Mouse (Mus musculus): ENCODE measurements around the gene Tmem209. TPM values are rescaled to one million over a fixed set of nuclear protein-coding genes. Genes with fewer than 3 reads are reported as not detected.
A peak's percentile ranks its signal among the peaks of the same experiment; 100 is the strongest.

Tmem209 gene
- total RNA-seq, 2 experiments from 2014 or later = 17.7 to 19.7 TPM

DNA sequence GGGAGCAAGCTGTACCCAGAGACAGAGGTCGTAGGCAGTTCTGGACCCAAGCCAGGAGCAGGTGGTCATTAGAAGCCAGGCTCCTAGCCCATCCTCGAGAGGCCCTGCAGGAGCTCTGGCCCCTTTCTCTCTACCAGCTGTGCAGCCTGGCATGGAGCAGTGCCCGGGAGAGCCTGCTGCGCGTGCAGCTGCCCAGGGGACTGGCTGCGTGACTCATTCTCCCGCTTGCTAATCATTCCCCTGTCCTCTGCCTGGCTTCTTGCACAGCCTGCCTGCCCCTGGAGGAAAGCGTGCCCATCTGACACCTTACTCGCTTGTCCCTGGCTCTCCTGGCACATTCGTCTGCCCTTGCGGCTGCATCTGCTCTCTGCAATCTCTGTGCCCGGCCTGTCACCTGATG is 40.2 kb downstream of the Tmem209 start:
- DNase-seq = peak; percentile 91

DNA sequence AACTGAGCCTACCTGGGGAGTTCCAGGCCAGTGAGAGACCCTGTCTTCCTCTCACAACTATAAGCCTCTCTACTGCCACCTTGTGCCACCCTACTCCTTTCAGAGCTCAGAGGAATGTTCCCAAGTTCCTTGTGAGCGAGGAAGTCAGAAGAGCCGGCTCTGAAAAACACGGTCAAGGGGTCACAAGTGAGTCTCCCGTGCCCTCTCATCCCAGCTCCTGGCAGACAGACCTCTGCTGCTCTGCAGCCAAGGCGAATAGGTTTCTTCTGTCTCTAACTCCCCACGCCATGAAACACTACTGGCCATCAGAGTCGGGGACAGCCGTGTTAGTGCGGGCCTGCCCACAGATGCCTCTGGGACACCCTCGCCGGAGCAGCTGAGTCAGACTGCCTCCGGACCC is 40.9 kb downstream of the Tmem209 start:
- intact Hi-C loops (cut with DNase I) = no loop called here
- DNase-seq = peak; percentile 64

More for the DNA sequence above, 40.2 kb downstream of the Tmem209 start:
- intact Hi-C loops (cut with DNase I) = no loop called here

DNA sequence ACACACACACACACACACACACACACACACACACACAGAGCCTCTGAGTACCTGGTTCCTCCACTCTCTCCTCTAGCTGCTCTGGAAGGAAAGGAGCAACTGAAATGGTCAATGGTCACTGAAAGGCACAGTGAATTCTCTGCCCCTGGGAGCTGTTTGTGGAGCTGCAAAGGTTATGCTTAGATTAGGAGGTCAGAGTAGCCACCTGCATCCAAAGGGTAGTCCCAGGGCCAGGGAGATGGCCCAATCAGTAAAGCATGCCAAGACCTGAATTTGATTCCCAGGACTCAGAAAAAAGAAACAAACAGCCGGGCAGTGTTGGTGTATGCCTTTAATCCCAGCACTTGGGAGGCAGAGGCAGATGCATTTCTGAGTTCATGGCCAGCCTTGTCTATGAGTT is 41.5 kb downstream of the Tmem209 start:
- intact Hi-C loops (cut with DNase I) = no loop called here
- no peak for DNase-seq

DNA sequence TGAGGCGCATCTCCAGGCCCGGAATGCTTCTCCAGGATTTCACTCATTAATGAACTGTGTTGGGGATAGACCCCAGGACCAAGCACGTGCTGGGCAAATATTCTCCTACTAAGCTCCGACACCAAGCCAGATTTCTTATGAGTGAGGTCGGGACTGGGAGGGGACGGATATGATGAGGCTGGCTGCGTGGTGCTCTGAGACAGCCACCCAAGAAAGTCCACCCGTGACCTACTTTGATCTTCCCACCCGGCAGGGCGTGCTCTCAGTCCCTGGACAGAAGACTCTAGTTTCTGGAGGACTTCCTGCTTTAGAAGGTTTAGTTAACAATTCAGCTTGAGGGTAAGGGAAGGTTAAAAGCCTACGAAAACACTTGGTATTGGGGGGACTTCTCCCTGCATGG is 44.0 kb downstream of the Tmem209 start:
- intact Hi-C loops (cut with DNase I) = no loop called here
- DNase-seq = no peak

DNA sequence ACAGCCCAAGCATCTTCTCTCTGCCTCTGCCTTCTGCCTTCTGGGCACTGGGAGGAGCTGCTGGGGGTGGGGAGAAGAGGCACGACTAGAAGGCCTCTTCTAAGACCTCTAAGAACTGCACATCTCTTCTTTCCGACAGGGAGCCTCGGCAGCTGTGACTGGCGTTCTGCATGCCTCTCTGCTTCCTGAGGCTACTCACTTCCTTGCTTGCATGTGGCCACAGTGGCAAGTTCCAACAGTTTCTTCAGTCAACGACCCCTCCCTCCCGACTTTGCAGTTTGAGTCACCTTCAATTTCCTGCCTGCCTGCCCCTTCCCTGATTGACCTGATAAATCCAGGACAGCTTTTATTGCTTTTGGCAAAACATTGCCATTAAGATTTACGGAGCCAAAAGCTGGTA is 46.8 kb downstream of the Tmem209 start:
- DNase-seq = no peak
- intact Hi-C loops (cut with DNase I) = loop anchor here (5.0 kb wide), 1 partner anchor 61 kb away; the partner anchor contains the start of gene Klhdc10

DNA sequence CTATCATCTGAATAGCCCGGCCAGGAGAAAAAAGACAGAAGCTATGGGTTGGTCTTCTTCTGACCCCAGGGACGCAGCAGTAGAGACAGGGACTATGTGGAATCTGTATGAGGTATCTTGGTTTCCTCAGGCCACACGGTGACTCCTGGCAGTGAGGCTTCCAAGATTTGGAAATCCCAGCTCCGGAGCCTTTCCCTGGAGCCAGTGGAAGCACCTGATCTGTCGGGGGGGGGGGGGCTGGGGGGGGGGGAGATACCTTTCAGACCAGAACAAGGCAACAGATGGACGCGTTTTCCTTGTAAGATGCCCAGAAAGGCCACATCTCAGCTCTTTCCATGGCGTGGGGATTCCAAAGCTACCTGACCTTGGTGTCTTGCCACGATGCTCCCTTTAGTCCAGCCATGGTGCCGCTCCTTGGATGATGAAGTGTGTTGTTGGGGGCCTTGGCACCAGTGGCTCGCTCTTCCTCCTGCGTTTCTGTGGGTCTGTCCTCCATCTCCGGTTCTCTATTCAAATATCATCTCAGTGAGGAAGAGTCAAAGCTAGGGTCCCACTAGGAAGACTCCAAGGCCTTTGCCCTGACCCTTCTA is 47.7 kb downstream of the Tmem209 start:
- intact Hi-C loops (cut with DNase I) = loop anchor here (5.0 kb wide), 1 partner anchor 60 kb away; the partner anchor contains the start of gene Klhdc10
- DNase-seq = no peak

DNA sequence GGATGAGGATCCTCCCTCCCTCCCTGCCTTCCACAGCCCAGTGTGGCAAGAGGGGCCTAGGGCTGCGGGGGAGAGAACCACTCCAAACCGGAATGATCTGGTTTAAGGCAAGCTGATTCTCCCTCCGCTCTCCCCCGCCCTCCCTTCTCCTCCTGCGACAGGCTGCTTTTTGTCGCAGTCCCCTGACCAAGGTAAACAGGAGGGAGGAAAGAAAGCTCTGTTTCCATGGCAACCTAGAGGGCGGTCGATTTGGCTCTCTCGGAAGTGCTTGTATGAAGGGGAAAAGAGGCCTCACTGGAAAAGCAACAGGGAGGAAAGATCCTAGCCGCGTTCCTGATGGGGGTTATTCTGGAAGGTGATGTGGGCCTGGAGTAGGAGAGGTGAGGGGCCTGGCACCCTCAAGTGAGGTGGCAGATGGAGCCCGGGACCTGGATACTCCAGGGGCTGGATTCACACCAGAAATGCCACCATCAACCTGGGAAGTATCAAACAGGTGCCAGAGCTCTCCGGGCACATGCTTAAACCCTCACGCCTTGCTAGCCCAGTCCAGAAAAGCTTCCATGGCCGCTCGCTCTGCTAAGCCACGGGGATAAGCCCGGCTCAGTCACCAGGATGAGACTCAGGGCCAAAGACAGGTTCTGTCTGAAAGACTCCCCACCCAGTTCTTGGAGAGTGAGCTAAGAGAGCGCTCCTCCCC is 48.7 kb downstream of the Tmem209 start:
- intact Hi-C loops (cut with DNase I) = loop anchor here (5.0 kb wide), 1 partner anchor 59 kb away; the partner anchor contains the start of gene Klhdc10
- DNase-seq = peak; percentile 88

DNA sequence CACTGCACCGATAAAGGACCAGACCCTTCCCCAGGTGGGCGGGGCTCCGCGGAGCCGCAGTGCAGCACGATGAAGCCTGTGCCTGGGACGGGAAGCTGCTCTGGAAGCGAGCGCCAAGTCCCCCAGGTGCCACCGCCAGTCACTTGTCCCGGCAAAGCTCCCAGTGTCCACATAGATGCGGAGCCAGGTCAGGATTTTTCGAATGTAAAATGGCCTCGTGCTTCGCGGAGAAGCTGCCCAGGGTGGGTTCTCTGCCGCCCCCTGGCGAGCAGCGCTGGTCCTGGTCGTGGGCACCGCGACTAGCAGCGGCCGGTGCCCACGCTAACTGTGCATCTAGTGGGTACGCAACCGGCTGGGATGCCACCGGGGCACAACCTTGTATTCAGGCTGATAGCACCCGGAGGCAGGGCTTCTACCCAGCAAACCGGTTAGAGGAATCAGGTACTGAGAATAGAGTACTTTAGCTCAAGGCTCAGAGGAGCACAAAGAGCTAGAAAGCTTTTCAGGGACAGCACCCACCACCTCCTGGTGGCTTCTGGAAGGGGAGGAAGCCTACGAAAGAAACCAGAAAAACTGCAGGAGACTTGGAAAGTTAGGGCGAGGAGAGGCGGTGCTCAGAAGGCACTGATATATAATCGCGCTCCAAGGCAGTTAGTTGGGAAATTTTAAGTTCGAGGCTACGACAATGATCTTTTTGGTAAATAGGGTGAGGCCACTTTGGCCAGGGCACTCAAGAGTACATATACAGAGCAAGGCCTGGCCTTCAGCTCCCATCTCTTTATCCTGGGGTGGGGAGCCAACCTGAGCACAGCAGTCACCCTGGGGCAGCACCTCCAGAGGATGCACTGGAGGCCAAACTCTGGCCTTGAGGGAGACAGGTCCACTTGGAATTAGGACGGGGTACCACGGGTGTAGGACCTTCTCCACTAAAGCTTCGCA is 49.5 kb downstream of the Tmem209 start:
- intact Hi-C loops (cut with DNase I) = loop anchor here (5.0 kb wide), 1 partner anchor 58 kb away; the partner anchor contains the start of gene Klhdc10
- DNase-seq = peak; percentile 87

DNA sequence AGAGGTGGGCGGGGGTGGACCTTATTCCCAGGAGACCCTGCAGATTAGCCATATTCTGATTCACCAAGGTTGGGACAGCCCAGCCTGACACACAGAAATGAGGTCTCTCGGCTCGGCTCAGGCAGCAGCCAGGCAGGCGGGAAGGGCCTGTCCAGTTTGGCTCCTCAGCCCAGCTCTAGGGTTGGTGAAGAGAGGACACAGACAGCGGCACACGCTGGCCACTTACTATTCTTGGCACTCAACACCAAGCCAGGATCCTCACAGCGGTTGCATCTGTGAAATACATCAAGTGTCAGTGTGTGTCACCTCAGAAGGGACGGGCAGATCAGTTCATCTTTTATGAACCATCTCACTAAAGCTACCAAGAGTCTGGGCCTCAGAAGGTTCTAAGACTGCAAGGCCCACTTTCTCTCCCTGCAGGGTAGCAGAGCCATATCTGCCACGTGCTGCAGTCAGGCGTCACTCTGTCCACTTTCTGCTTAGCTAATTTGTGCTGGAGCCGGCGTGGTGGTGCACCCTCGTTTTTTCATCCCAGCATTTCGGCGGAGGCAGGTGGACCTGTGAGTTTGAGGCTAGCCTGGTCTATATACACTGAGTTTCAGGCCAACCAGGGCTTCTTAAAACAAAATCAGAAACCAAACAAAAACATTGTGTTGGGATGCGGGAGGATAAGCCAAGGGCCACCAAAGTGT is 50.4 kb downstream of the Tmem209 start:
- intact Hi-C loops (cut with DNase I) = no loop called here

DNA sequence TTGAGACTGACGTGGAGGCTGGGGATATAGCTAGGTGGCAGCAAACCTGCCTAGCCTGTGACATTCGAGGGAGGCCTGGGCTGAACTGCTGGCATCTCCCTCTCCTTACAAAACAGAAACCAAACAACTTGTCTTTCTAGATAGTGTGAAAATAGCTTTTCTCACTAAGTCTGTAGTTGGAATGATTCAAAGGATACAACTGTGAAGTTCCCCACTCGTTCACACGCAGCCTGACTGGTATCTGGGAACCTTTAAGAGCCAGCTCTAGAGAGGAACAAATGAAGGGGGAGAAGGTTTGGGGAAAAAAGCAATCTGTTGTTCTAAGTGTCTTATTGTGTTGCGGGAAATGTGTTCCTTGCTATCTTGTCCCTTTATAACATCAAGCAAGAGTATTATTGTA is 51.0 kb downstream of the Tmem209 start:
- DNase-seq = no peak
- intact Hi-C loops (cut with DNase I) = no loop called here

More for the DNA sequence above, 50.4 kb downstream of the Tmem209 start:
- peak; percentile 51 for DNase-seq

DNA sequence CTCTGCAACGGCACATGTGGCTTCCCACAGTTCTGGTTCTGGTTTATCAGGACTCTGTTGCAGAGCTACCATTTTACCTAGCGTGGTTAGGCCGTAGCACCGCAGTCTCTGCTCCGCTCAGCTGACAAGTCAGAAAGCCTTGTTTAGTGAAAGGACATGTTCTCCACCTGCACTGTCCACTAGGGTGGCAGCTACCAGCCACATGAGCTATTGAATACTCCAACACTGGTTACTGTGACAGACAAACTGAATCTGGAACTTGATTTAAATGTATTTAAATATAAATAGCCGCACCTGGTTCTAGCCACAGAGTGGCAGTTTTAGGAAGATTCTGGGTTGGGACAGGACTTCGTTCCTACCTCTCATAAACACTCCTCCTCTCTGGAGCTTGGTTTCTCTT is 52.6 kb downstream of the Tmem209 start:
- intact Hi-C loops (cut with DNase I) = no loop called here
- no peak for DNase-seq

DNA sequence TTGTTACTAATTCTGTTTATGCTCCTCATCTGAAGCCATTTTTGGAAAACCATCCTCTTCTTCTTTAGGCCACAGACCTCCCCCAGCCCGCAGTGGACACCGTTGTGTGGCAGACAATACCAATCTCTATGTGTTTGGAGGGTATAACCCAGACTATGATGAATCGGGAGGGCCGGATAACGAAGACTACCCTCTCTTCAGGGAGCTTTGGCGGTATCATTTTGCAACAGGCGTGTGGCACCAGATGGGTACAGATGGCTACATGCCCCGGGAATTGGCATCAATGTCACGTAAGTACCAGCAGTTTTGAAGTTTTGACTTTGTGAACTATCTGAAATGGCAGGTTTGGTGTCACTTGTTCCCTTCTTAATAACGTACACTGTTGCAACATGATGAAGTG is 70.0 kb downstream of the Tmem209 start:
- intact Hi-C loops (cut with DNase I) = no loop called here
- DNase-seq = no peak

DNA sequence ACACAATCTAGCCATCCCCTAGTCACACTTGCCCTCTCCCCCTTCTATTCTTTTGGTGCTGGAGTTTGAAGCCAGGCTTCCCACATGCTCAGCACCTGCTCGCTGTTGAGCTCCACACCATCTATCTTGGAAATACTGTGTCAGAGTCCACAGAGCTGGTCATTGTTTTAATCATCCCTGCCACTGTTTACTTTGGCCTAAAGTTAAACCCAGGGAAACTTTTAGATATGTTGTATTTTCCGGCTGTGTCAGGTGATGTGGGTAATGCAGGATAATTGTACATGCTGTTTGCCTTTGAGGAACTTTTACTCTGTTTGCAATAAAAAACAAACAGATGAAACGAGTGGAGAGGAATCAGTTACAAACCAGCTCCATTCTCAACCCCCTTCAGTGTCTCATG is 72.5 kb downstream of the Tmem209 start:
- DNase-seq = no peak
- intact Hi-C loops (cut with DNase I) = no loop called here

DNA sequence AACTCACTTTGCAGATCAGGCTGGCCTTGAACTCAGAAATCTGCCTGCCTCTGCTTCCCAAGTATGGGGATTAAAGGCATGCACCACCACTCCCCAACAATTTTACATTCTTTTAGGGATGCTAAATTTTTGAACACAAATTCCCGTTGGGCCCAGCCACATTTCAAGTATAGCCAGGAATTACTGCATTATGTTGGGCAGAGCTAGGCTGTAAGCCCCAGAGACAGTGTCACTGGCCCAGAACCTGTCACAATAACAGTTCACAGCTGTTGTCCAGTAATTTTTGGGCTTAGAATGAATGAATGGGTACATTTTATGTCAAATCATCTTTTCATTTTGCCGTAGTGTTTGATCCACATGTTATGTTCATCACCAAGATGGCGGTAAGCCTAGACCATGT is 73.1 kb downstream of the Tmem209 start:
- DNase-seq = no peak
- intact Hi-C loops (cut with DNase I) = no loop called here

DNA sequence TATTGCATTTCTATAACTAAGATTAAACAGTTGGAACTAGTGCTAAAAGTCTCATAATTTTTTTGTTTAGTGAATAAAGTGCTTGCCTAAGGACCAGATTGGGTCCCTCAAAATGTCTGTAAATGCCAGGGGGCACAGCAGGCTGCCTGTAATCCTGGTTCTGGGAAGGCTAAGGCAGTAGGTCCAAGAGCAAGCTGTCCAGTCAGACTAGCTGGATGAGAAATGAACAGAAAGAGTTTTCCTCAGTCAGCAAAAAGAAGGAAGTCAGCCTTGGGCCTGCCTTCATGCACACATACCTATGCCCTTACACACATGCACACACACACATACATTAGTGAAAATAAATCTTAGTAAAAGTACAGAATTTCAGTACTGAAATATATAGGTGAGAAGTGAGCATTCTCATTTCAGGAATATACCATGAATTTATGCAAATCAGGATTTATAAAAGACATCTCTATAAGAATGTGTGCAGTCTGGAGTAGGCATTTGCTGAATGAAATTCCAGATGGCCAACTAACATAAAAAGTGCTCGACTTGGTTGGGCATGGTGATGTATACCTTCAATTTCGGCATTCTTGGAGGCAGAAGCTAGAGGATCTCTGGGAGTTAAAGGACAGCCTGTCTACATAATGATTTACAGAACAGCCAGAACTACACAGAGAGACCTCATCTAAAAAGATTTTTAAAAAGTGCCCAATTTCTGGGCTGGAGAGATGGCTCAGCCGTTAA is 77.0 kb downstream of the Tmem209 start:
- no peak for DNase-seq
- intact Hi-C loops (cut with DNase I) = no loop called here

Other genes starting within 250 kb of the Tmem209 start
- 10 to 100 TPM; 80.7 to 86.4 TPM for gene Ube2h, start 205.2 kb downstream of the Tmem209 start, total RNA-seq (2021)
- gene Zc3hc1, start 118.8 kb downstream of the Tmem209 start, total RNA-seq (2021) = 10 to 100 TPM; 38.1 to 39.7 TPM
- 100 to 1,000 TPM; 154 to 156 TPM for gene Klhdc10, start 107.9 kb downstream of the Tmem209 start, total RNA-seq (2021)
- gene Ssmem1, start 66 bp upstream of the Tmem209 start, total RNA-seq (2021) = 1 to 10 TPM in 1 of 2 experiments, under 1 TPM in 1; 0.56 to 1.2 TPM
- 1 to 10 TPM; 4.2 to 4.7 TPM for gene Cpa2, start 31.8 kb upstream of the Tmem209 start, total RNA-seq (2021)
- under 1 TPM in 1 of 2 experiments, not detected in 1; 0.24 TPM for gene Cpa4, start 58.6 kb upstream of the Tmem209 start, total RNA-seq (2021)
- not detected for gene Cpa5, start 101.2 kb upstream of the Tmem209 start, total RNA-seq (2021)
- not detected for gene Cpa1, start 129.4 kb upstream of the Tmem209 start, total RNA-seq (2021)
- gene Cep41, start 184.0 kb upstream of the Tmem209 start, total RNA-seq (2021) = 10 to 100 TPM in 1 of 2 experiments, 1 to 10 TPM in 1; 7.4 to 10.9 TPM
- gene Mest, start 213.8 kb upstream of the Tmem209 start, total RNA-seq (2021) = 100 to 1,000 TPM; 104 to 155 TPM